Mouse (Mus musculus): Measurements from ENCODE around the gene Eps8l2.

Gene Eps8l2

DNA sequence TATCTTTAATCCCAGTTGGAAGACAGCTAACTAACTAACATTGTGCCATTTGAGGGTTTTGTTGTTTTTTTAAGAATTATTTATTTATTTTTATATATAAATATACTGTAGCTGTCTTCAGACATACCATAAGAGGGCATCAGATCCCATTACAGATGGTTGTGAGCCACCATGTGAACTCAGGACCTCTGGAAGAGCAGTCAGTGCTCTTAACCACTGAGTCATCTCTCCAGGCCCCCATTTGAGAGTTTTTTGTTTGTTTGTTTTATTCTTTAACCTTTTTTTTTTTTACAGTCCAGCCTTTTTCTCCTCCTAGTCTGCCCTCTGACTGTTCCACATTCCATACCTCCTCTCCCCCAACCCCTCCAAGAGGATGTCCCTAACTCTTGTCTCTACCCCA, 8.0 kb upstream of the Eps8l2 start:
- DNase-seq (ENCODE audit: low read depth) = peak; percentile 43

DNA sequence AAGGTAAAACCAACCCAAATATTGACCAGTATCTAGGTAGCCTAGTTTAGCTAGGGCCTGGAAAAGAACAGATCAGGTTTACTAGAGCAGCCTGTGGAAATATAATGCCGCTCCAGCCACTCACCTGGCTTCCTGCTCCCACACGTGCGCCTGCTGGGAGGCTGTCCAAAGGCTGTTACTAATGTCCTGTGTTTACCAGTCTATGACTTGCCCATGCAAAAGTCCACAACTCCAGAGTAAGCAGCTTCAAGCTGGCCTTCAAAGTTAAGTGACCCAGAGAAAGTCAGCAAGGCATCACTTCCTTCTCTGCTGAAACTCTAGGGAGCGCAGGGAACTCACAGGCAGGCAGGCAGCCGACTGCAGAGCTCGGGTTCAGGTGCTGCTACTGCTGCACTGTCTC, 6.7 kb upstream of the Eps8l2 start:
- no peak for DNase-seq (ENCODE audit: low read depth)

DNA sequence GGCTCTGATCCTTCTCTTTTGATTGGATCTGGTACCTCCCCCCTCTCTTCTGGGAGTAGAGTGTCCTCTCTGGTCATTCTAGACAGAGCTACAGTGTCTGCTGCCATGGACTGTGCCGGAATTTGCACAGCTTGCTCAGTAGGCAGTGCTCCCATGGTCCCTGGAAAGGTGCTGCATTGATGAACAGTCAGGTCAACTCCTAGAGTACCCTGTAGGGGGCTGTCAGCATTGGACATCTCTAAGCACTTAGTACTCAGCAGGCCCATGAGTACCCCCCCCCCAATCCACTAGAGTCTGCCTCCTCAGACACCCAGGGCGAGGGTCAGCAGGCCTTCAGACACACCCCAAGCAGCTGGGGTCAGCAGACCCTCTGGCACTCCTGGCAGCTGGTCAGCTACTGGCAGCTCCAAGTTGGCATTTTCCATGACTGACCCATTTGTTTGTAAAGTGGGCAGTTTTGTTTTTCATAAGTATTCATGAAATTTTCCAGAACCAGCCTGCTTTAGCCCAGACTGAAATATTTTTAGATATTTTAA, 3.6 kb upstream of the Eps8l2 start:
- no peak for DNase-seq (ENCODE audit: low read depth)

DNA sequence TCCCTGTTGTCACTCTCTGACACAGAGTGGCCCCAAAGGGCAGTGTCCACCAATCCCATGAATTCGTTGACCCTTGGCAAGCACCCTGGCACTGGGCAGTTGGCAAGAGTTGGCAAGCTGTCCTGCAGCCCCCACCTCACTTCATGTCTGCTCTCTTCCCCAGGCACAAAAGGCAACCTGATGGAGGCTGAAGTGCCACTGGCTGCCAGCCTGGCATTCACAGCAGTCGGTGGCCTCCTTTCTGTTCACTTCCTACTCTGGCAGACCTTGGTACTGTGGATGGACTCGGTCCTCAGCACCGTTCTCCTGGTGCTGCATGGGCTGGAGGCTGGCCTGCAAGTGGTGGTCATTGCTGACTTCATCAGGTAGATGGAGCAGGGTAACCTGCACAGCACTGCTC, 3.0 kb upstream of the Eps8l2 start:
- DNase-seq (ENCODE audit: low read depth) = no peak

DNA sequence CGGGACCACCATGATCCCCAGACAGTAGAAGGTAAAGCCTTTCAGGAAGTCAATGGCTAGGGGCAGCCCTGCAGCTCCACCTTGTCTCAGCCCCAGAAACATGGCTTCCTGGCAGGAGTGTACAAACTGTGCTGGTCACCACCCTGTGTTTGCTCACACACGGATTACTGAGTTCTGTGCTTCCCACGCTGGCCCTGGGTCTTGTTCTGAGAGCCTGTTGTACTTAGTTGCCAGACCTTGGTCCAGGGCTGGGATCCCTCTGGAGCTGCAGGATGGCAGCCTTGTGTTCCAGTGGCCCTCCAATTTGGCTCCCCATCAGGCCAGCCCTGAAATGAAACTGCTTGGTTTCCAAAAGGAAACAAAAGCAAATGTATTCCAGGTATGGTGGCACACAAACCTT, 2.4 kb upstream of the Eps8l2 start:
- DNase-seq (ENCODE audit: low read depth) = no peak

DNA sequence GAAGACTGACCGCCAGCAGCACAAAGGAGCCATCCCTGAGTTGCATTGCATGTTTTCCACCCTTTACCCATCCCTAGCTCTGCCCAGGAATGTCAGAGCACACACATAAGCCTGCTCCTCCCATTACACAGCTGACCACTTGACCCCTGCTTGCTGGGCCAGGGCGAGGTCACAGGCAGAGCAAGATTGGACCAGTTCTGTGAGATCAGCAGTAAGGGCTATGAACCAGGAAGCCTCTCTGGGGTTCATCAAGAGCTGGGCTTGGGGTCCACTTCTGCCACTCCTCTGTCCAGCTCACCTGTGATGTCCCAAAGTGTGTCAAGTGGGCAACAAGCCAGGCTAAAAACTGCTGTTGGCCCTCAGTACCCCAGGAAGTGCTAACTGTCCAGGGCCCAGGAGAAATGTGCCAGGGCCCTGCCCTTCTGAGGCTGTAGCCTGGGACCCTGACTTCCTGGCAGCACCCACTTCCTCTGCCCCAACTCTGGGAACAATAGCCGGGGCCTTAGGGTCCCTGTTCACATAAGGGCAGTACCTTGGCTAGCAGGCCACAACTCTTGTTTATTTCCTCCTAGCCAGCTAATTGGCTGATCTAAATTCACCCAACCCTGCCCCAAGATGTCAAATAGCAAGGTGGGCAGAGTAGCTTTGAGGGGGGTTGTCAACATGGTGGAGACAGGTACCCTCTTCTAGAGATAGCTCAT, 814 bp upstream of the Eps8l2 start:
- DNase-seq (ENCODE audit: low read depth) = no peak

DNA sequence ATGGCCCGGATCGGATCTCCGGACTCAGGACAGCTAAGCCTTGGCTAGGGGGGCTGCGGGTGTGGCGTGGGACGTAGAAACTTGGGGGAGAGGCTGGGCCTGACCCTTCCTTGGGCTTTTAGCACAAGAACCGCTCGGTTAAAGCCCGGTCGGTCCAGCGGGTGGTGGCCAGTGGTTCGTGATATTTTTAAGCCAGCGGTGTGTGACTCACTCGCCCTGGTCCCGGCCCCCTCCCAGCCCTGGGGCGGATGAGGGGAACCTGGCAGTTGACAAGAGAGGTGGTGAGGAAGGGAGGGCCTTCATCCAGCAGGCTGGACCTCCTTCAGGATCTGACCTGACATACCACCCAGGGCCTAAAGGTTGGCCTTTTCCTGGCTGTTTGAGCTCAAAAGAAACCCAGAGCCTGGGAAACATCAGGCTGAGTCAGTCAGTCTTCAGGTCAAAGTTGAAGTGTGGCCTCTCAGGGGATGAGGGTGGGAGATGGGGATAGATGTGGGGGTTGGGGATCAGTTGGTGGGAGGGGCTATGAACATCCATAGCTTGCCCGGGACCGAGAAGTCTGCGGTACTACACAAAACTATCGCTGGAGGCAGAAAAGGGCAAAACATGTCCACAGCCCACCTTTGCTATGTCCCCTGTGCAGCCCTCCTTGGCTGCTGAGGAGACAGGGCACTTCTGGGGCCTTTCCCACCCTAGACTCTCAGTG, 688 bp downstream of the Eps8l2 start:
- no peak for DNase-seq (ENCODE audit: low read depth)

DNA sequence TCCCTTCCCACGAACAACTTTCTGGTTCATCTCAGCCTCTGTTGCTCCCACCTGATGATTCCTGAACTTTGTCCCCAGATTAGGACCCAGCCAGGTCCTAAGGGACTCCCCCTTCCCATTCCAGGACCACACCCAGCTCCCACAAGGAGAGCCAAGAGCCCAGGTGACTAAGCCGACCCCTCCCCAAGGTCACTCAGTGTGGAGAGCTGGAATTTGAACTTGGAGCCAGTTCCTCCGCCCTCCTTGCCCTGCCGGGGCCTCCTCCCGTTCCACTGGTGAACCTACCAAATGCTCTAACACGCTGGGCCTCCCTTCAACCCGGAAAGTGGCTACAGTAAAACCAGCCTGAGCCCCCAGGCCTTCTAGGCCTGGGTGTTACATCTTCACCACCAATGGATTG, 1.3 kb downstream of the Eps8l2 start:
- no peak for DNase-seq (ENCODE audit: low read depth)

DNA sequence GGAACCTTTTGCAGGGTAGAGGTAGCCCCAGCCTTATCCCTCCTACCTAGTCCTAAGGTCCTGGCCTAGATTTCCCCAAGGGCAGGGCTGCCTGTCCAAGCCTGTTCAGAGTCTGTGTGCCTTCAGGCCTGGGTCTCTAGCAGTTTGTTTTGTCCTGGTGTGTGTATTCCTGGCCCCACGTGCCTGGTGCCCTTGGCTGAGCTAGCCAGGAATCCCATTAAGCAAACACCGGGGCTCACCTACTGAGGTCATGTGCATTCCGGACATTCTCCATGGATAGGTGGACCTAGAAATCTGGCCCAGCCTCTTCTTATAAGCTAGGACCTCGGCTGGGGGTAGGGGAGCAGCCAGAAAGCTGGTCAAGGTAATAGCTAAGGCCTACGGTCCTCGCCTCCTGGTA, 1.8 kb downstream of the Eps8l2 start:
- DNase-seq (ENCODE audit: low read depth) = no peak

DNA sequence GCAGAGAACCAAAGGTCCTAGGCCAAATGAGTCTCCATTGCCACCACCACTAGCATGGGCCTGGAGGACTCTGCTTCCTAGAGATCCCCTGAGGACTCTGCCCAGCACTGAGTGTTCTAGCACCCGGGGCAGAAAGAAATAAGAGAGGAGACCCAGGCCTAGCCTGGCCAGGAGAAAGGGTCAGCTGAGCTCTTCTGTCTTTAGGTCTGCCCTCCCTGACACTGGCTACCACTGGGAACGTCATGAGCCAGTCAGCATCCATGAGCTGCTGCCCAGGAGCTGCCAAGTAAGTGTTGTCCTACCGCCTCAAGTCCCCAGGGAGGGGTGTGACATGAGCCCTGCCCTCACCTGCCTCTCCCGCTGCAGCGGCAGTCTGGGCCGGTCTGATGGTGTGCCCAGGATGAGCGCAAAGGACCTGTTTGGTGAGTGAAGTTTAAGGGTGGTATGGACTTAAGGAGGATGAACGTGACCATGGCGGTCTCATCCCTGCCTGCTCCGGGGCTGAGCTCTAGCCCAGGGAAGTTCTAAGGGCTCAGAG, 3.1 kb downstream of the Eps8l2 start:
- DNase-seq (ENCODE audit: low read depth) = no peak

DNA sequence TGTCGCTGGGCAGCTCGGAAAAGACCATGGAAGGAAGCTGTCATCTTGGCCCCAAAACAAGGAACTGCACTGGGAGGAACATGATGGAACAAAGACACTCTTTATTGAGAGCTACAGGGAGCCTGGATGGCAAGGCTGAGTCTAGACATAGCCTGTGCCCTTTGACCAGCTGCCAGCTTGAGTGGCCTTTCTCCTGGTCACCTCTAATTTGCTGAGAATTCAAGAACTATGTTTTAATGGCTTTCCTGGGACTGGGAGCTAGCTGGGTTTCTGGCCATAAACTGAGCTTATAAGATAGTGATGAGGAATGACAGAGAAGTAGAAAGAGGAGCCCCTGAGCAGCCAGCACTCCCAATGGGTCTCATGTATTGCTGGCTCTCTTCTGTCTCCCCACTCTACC, 4.5 kb downstream of the Eps8l2 start:
- no peak for DNase-seq (ENCODE audit: low read depth)

DNA sequence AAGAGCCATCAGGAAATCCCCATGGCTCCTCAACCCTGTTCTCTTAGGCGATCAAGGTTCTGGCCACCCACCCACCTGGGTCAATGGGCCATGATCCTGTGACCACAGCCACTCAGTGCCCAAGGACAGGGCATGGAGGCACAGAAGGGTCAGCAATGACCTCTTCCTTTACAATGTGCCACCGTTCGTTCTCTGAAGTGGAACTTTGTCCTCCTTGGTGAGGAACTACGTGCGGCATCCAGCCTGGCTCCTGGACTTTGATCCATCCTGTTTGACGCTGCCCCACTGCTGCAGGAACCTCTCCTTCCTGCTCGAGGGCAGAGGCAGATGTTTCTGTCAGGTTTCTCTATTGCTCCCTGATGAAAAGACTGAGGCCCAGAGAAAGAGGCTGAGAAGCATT, 5.0 kb downstream of the Eps8l2 start:
- no peak for DNase-seq (ENCODE audit: low read depth)

DNA sequence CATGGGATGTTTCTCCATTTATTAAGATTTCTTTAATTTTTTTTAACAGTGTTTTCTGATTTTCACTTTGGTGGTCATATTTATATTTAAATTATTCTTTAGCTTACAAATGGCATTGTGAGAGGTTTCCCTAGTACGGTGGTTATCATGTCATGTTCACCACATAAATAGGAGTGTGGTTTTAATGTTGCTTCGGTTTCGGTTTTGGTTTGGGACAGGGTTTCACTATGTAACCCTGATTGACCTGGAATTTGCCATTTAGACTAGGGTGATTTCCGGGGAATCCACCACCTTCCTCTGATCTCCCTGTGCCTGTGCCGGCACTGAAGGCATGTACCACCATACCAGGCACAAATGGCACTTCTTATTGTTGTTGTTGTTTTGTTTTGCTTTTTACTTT, 6.1 kb downstream of the Eps8l2 start:
- DNase-seq (ENCODE audit: low read depth) = peak; percentile 33

DNA sequence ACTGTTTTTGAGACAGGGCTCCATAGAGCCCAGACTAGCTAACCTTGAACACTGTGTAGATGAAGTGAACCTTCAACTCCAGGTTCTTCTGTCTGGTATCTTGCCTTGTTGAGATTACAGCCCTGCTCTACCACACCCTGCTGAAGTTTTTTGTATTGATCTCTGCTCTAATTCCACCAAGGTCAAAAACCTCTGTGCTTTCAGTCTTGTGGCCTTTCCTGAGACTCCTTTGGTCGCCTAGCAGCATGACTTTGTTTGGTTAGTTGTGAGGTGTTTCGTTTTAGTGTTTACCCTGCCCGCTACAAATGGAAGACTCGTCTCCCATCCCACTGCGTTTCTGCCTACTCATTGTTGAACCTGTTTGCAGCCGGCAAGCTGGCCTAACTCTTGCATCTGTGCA, 12.4 kb downstream of the Eps8l2 start:
- DNase-seq (ENCODE audit: low read depth) = no peak

DNA sequence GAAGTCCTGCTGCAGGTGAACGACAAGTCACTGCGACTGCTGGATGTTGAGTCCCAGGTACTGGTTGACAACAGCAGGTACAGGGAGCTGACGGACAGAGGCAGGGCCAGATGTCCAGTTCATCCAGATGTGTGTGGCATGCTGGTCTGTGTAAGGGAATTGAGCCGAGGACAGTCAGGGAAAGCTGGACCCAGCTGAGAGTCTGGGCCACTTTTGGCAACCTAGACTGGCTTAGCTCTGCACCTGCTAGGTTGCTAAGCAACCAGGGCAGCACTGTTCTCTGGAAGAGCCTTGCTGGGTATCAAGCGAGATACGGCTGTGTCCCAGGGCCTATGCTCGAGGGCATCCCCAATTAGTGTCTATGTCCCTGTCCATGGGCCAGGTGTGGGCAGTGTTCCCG, 16.4 kb downstream of the Eps8l2 start:
- no peak for DNase-seq (ENCODE audit: low read depth)

DNA sequence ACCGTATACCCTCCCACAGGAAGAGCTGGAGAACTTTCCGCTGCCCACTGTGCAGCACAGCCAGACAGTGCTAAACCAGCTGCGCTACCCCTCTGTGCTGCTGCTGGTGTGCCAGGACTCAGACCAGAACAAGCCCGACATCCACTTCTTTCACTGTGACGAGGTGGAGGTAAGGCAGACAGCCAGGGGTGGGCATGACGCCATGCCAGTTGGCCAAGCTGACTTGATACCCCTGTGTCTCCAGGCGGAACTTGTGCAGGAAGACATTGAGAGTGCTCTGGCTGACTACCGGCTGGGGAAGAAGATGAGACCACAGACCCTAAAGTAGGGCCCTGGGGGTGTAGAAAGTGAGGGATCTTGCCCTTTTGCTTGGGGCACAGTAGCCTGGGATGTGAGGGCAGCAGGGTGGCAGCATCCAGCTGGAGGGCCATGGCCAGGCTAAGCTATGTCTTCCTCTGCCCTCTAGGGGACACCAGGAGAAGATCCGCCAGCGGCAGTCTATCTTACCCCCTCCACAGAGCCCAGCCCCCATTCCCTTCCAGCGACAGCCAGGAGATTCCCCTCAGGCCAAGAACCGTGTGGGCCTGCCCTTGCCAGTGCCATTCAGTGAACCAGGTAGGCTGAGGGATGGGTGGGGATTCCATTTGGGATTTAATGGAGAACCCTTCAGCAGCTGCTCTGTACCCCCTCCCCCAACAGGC, 17.1 kb downstream of the Eps8l2 start:
- DNase-seq (ENCODE audit: low read depth) = peak; percentile 38

DNA sequence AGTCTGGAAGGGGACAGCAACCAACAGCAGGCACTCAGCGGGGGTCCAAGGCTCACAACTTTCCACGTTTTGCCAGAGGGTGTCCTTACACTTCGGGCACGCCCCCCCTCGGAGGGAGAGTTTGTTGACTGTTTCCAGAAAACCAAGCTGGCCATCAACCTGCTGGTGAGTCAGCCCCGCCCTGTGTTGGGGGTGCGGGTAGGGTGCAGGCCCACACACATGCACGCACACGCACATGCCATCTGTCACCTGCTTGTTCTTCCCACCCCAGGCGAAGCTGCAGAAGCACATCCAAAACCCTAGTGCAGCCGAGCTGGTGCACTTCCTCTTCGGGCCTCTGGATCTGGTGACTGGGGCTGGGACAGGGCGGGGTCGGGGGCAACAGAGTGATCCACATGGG, 18.3 kb downstream of the Eps8l2 start:
- no peak for DNase-seq (ENCODE audit: low read depth)

DNA sequence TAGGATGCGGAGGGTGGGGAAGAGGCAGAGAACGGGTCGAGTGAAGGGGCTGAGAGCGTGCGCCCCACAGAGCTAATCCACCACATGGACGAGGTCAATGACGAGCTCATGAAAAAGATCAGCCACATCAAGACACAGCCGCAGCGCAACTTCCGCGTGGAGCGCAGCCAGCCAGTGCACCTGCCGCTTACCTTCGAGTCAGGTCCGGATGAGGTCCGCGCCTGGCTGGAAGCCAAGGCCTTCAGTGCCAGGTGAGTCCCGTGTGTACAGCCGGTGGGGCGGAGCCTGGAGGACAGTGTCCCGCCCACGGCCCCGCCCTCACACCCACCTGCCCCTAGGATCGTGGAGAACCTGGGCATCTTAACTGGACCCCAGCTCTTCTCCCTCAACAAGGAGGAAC, 22.8 kb downstream of the Eps8l2 start:
- DNase-seq (ENCODE audit: low read depth) = no peak

DNA sequence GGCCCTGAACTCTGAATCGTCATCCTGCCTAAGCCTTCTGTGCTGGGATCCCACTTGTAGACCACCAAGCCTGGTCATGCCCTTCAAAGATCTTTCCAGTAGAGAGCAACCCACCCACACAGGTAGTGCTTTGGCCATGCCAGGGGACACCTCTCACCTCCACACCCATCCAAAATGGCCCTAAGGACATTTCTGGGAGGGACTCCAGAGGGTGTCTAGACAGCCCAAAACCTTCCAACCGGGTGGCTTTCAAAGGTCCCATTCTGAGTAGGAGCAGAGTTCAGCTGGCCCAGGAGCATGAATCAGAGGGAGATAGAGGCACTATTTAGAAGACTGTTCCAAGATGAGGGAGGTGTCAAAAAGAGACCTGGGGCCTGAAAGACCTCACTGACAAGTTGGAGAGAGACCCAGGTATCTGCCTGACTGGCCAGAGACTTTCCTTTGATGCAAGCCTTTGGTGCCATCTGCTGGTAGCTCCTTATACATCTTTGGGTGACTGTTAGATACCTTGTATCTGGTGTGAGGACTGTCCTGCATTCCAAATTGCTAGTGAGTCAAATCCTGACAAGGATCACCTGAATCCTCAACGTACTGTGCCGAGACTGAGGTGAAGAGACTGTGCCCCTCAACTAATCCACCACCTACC, 24.5 kb downstream of the Eps8l2 start:
- DNase-seq (ENCODE audit: low read depth) = peak; percentile 84

DNA sequence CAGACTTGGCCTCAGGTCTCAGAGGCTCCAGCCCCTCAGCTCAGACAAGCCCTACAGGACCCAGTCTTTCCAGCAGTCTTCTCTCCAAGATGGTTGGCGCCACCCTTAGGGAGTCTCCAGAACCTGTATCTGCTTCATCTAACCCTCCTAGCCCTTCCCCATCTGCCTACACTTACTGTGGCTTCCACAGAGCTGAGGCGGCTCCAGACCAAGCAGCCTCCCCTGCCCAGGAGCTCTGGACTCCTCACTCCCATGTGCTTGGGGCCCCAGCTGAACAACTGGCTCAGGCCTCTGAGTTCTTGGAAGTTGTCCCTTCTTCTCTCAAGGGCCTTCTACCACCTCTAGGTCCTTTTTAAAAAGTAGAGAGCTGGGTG, 25.1 kb downstream of the Eps8l2 start:
- no peak for DNase-seq (ENCODE audit: low read depth)

DNA sequence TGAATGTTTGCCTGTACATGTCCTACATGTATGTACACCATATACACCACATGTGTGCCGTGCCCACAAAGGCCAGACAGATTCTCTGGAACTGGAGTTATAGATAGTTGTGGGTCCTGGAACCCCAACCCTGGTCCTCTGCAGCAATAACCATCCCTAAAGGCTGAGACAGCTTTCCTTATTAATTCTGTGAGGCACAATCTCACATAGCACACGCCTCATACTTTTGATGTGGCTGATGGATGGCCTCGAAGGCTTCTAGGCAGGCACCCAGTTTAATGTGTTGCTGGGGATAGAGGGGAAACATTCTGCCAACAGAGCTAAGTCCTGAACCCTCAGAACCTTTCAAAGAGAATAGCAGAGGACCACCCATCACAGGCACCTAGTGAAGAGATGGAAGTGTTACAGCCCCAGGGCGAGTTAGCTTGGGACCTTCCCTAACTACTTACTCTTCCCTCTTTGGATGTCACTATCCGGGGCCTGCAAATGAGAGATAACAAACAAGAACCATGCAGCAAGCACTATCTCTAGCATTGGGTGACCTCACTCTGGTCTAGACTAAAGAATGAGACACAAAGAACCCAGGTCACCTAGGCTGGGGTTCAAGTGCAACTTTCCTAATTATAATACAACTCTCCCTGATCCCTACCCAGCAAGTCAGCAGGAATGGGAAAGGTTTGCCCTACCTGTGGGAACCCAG, 25.8 kb downstream of the Eps8l2 start:
- DNase-seq (ENCODE audit: low read depth) = no peak

DNA sequence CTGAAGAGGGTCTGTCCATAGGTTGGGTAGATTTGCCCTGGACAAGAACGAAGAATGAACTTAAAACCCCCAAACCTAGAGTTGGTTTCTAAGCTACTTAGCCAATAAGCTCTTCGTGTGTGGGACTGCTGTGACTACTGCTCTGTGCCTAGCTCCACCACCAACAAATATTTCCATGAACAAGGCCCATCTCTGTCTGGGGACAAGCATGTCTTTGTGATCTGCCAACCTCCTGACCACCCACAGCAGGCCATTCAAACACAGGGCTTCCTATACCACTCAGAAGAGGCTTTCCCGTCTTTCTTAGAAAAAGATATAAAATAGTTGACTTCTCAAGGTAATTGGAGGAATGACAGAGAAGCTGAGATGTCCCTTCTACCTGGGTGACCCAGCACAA, 26.4 kb downstream of the Eps8l2 start:
- DNase-seq (ENCODE audit: low read depth) = no peak
